23 mouse cellular contexts compared by ENCODE assay signal in the genomic region with DNA sequence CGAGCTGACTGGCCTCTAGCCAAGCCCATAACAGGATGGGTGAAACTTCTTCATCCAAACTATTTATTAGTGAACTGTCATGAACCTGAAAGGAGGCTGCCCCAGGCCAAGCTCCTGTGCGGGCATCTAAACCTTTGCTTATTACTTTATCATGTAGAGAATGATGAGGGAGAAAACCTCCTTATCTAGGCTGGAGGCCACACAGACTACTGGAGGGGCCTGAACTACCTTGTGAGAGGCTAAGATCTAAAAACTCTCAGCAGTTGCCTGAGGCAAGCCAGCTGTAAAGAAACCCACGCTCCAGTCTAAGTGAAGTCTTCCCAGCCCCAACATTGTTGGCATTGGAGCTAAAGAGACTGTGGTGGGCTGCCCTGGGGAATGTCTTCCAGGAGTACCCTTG. TPM values are rescaled to one million over a fixed set of nuclear protein-coding genes. Genes with fewer than 3 reads are reported as not detected.
"Had no signal": no experiment of that assay in that cellular context is flagged by ENCODE, and none has a peak within 500 bp of the region (broad histone marks: within the 10 kb centered on the region; RNA-seq: fewer than 3 reads in every experiment).

No protein-coding gene starts in this region.

- H3K9ac ChIP-seq: intestine, embryonic 15.5 days; limb, embryonic 12.5 days; limb, embryonic 15.5 days; lung, embryonic 15.5 days; midbrain, embryonic 12.5 days; midbrain, embryonic 15.5 days; neural tube, embryonic 12.5 days; neural tube, embryonic 15.5 days had no signal

- H3K9me3 ChIP-seq: intestine, embryonic 15.5 days; limb, embryonic 12.5 days; limb, embryonic 15.5 days; lung, embryonic 15.5 days; midbrain, embryonic 12.5 days; midbrain, embryonic 15.5 days; neural tube, embryonic 12.5 days; neural tube, embryonic 15.5 days had no signal

- ATAC-seq: intestine, embryonic 15.5 days; midbrain, embryonic 15.5 days had no signal

- H3K4me3 ChIP-seq: intestine, embryonic 15.5 days; layer of hippocampus, adult 2 months; left cerebral cortex, adult 2 months; limb, embryonic 12.5 days; limb, embryonic 15.5 days; lung, embryonic 15.5 days; midbrain, embryonic 12.5 days; midbrain, embryonic 15.5 days; neural tube, embryonic 12.5 days; neural tube, embryonic 15.5 days had no signal

- H3K4me1 ChIP-seq: limb, embryonic 12.5 days; midbrain, embryonic 12.5 days; midbrain, embryonic 15.5 days; neural tube, embryonic 12.5 days; neural tube, embryonic 15.5 days had no signal

- H3K4me2 ChIP-seq: intestine, embryonic 15.5 days; limb, embryonic 12.5 days; limb, embryonic 15.5 days; lung, embryonic 15.5 days; midbrain, embryonic 12.5 days; midbrain, embryonic 15.5 days; neural tube, embryonic 12.5 days; neural tube, embryonic 15.5 days had no signal

- H3K36me3 ChIP-seq: intestine, embryonic 15.5 days; limb, embryonic 15.5 days; lung, embryonic 15.5 days; midbrain, embryonic 12.5 days; midbrain, embryonic 15.5 days; neural tube, embryonic 12.5 days; neural tube, embryonic 15.5 days had no signal

- DNase-seq: kidney, adult 11 months; kidney, adult 9 months; kidney, postnatal 14 days; kidney, postnatal 4 days; layer of hippocampus, postnatal 36 days; left cerebral cortex, postnatal 4 days; lung, adult 18-20 months; lung, postnatal 10 days; lung, postnatal 36 days; right cerebral cortex, postnatal 4 days; thymus, adult 18-20 months; thymus, postnatal 36 days had no signal

- H3K27me3 ChIP-seq: intestine, embryonic 15.5 days; limb, embryonic 12.5 days; limb, embryonic 15.5 days; lung, embryonic 15.5 days; midbrain, embryonic 12.5 days; midbrain, embryonic 15.5 days; neural tube, embryonic 12.5 days; neural tube, embryonic 15.5 days had no signal

- H3K27ac ChIP-seq: intestine, embryonic 15.5 days; layer of hippocampus, adult 2 months; left cerebral cortex, adult 2 months; limb, embryonic 12.5 days; limb, embryonic 15.5 days; lung, embryonic 15.5 days; midbrain, embryonic 12.5 days; midbrain, embryonic 15.5 days; neural tube, embryonic 12.5 days; neural tube, embryonic 15.5 days had no signal

RNA-seq across cellular contexts. Expression of gene A430078G23Rik, which starts 54.2 kb away (rescaled TPM):
- total RNA-seq: layer of hippocampus, adult 2 months; left cerebral cortex, postnatal 14 days had no signal
- polyA plus RNA-seq: midbrain, embryonic 12.5 days; midbrain, embryonic 15.5 days; neural tube, embryonic 15.5 days had no signal
